Mouse (Mus musculus) regulatory T cell (primary cell): ENCODE results near the gene Snapc4.

Experiments
- in situ Hi-C: fragments of 300-600 bp; cut with MboI, MseI; formaldehyde crosslinking; loops from one replicate; pipeline ENCODE4 v1.15.1; 2025; ENCODE audit warnings: high pct_unique_total_duplicates

Gene Snapc4

GRCm38 (mm10) chr2:26342044-26342443 lies 38.4 kb downstream of the Snapc4 start:
- in situ Hi-C loops, result no loop called here

GRCm38 (mm10) chr2:26341510-26341981 lies 38.9 kb downstream of the Snapc4 start:
- in situ Hi-C loops, result no loop called here

- in situ Hi-C loops, result no loop called here
These were observed 41.3 kb downstream of the Snapc4 start for GRCm38 (mm10) chr2:26339204-26339551.

- in situ Hi-C loops, result no loop called here
These were observed 41.9 kb downstream of the Snapc4 start for GRCm38 (mm10) chr2:26338302-26339203.

- in situ Hi-C loops, result no loop called here
These were observed 49.8 kb downstream of the Snapc4 start for GRCm38 (mm10) chr2:26330702-26331101.

GRCm38 (mm10) chr2:26330056-26330468 lies 50.4 kb downstream of the Snapc4 start:
- in situ Hi-C loops, result no loop called here

GRCm38 (mm10) chr2:26329402-26329801 lies 51.1 kb downstream of the Snapc4 start:
- in situ Hi-C loops, result no loop called here

- in situ Hi-C loops, result no loop called here
These were observed 52.6 kb downstream of the Snapc4 start for GRCm38 (mm10) chr2:26327852-26328251.

GRCm38 (mm10) chr2:26325386-26326181 lies 54.9 kb downstream of the Snapc4 start:
- in situ Hi-C loops, result no loop called here

GRCm38 (mm10) chr2:26324917-26325316 lies 55.5 kb downstream of the Snapc4 start:
- in situ Hi-C loops, result no loop called here

GRCm38 (mm10) chr2:26323589-26324325 lies 56.7 kb downstream of the Snapc4 start:
- in situ Hi-C loops, result no loop called here

GRCm38 (mm10) chr2:26320245-26321185 lies 59.9 kb downstream of the Snapc4 start:
- in situ Hi-C loops, result no loop called here

- in situ Hi-C loops, result no loop called here
These were observed 60.8 kb downstream of the Snapc4 start for GRCm38 (mm10) chr2:26319519-26320244.

- in situ Hi-C loops, result no loop called here
These were observed 61.3 kb downstream of the Snapc4 start for GRCm38 (mm10) chr2:26319109-26319508.

GRCm38 (mm10) chr2:26317991-26318672 lies 62.3 kb downstream of the Snapc4 start:
- in situ Hi-C loops, result no loop called here

- in situ Hi-C loops, result no loop called here
These were observed 63.1 kb downstream of the Snapc4 start for GRCm38 (mm10) chr2:26317371-26317770.

- in situ Hi-C loops, result no loop called here
These were observed 63.7 kb downstream of the Snapc4 start for GRCm38 (mm10) chr2:26316576-26317246.

GRCm38 (mm10) chr2:26315925-26316311 lies 64.5 kb downstream of the Snapc4 start:
- in situ Hi-C loops, result no loop called here
